Mouse (Mus musculus) intestine, embryonic 16.5 days (tissue): ENCODE results near the gene Jade2. TPM values are rescaled to one million over a fixed set of nuclear protein-coding genes. Genes with fewer than 3 reads are reported as not detected.

Source experiments
- ATAC-seq: fragments of 200-750 bp; cut with Nextera tagmentation; 2 replicates; pipeline ENCODE4 v1.8.0; 2017; ENCODE audit warnings: moderate TSS enrichment, moderate library complexity
- H3K27ac ChIP-seq: fragments of 300-500 bp; sonication (generic); 2 replicates; pipeline ENCODE4 v1.5.1; 2014; ENCODE audit warnings: mild to moderate bottlenecking, low read length
- H3K27me3 ChIP-seq: fragments of 300-500 bp; sonication (generic); replicated peaks from 2 replicates; pipeline ENCODE4 v1.6.1; 2014; ENCODE audit warnings: low read length, control low read depth, mixed read lengths; ENCODE audit not compliant: control insufficient read depth, insufficient read depth
- H3K36me3 ChIP-seq: fragments of 300-500 bp; sonication (generic); 2 replicates; pipeline ENCODE4 v1.6.1; 2014; ENCODE audit warnings: low read length, control low read depth; ENCODE audit not compliant: control insufficient read depth, insufficient read depth
- H3K4me1 ChIP-seq: fragments of 300-500 bp; sonication (generic); 2 replicates; pipeline ENCODE4 v1.6.1; 2014; ENCODE audit warnings: low read length, control low read depth, mixed read lengths; ENCODE audit not compliant: control insufficient read depth, insufficient read depth
- H3K4me2 ChIP-seq: fragments of 300-500 bp; sonication (generic); 2 replicates; pipeline ENCODE4 v1.6.1; 2014; ENCODE audit warnings: low read depth, low read length, control low read depth
- H3K4me3 ChIP-seq: fragments of 300-500 bp; sonication (generic); 2 replicates; pipeline ENCODE4 v1.5.1; 2014; ENCODE audit warnings: mild to moderate bottlenecking, low read length
- H3K9ac ChIP-seq: fragments of 300-500 bp; sonication (generic); 2 replicates; pipeline ENCODE4 v1.6.1; 2014; ENCODE audit warnings: low read depth, low read length
- H3K9me3 ChIP-seq: fragments of 300-500 bp; sonication (generic); 2 replicates; pipeline ENCODE4 v1.6.1; 2016; ENCODE audit warnings: low read length, control low read depth; ENCODE audit not compliant: control insufficient read depth
- WGBS: fragments of 180-500 bp; shearing (Covaris S2); extraction: QIAGEN DNeasy Blood & Tissue Kit; methylation state at CpG from one replicate; pipeline ENCODE4 v1.1.7; 2014; 5-methylcytosine and 5-hydroxymethylcytosine counted together
- polyA plus RNA-seq: library from polyadenylated mRNA; unstranded; fragments of >200 nt; fragmentation: Nextera tagmentation; extraction: Ambion mirVana; gene quantifications from 2 replicates; pipeline ENCODE4 v1.2.1, GENCODE M21; 2015

Gene Jade2
- polyA plus RNA-seq, 1 experiment from 2014 or later = 1.3 TPM

DNA sequence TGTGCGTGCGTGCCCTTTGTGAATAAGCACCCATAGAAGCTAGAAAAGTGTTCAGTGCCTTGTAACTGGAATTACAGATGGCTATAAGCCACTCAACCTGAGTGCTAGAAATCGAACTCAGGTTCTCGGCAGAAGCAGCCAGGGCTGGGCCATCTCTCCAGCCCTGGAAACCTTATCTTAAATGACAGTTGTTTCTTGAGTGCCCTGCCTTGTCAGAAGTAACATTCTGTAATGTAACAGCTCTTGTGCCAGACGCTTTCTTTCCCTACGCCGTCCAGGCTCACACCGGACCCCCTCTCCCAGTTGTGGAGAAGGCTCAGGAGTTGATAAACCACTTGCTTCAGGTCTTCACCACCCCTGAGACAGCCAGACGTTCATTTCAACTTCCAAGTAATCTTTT is 16.8 kb downstream of the Jade2 start:
- no peak for ATAC-seq
- no peaks in the 10 kb centered on the region for H3K36me3 ChIP-seq
- WGBS = 72% methylated on average over 9 of the region's 9 CpGs
- H3K4me3 ChIP-seq = no peak overlapping the region
- H3K27me3 ChIP-seq = no peaks in the 10 kb centered on the region
- peaks cover 9% of the 10 kb centered on the region for H3K4me1 ChIP-seq
- no peak overlapping the region for H3K9ac ChIP-seq
- no peak overlapping the region for H3K4me2 ChIP-seq
- H3K9me3 ChIP-seq = no peaks in the 10 kb centered on the region
- H3K27ac ChIP-seq = peak overlapping the region; percentile 25; the same call in 1 of the 2 replicates

DNA sequence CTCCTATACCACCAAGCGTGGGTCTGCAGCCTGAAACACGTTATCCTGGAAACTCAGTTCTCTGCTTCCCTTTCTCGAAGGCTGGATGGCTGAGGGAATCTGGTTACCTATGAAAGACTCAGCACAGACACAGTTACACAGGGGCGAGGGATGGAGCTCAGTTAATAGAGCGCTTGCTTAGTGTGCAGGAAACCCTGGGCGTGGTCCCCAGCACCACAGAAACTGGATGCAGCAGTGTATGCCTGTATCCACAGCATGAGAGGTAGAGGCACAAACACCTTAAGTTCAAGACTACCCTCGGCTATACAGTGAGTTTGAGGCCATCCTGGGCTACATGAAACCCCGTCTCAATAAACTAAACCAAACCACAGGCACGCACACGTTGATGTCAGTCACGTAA is 17.5 kb downstream of the Jade2 start:
- 75% methylated on average over 11 of the region's 11 CpGs for WGBS
- ATAC-seq = no peak

DNA sequence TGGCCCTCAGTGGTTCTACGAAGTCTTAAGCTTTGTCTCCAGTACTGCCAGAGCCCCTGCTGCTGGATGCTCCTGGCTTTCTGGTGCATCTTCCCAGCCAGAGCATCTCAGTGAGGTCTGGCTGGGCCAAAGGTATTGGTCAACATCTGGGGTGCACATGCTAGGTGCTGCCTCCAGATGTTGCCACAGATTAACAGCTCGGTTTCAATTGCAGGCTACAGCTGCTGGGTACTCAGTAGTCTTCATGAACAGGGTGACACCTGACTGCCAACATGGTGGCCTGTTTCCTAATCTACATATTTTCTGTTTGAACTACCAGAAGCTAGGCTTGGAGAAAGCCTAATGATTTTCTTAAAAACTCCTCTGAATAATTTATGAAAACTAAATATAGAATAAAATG is 18.3 kb downstream of the Jade2 start:
- H3K4me3 ChIP-seq = no peak overlapping the region
- H3K27me3 ChIP-seq = no peaks in the 10 kb centered on the region
- peaks cover 9% of the 10 kb centered on the region for H3K4me1 ChIP-seq
- 78% methylated on average over 2 of the region's 2 CpGs for WGBS
- no peak overlapping the region for H3K27ac ChIP-seq
- H3K9ac ChIP-seq = no peak overlapping the region
- H3K4me2 ChIP-seq = no peak overlapping the region
- no peak for ATAC-seq
- peaks cover 3% of the 10 kb centered on the region; the same call in 1 of the 2 replicates for H3K36me3 ChIP-seq
- H3K9me3 ChIP-seq = no peaks in the 10 kb centered on the region

More for the DNA sequence above, 17.5 kb downstream of the Jade2 start:
- Histone ChIP-seq H3K36me3 (no peaks in the 10 kb centered on the region), H3K4me3 (no peak overlapping the region), H3K27ac (no peak overlapping the region), H3K4me2 (no peak overlapping the region), H3K9ac (no peak overlapping the region), H3K4me1 (peaks cover 9% of the 10 kb centered on the region), H3K27me3 (no peaks in the 10 kb centered on the region), H3K9me3 (no peaks in the 10 kb centered on the region)

DNA sequence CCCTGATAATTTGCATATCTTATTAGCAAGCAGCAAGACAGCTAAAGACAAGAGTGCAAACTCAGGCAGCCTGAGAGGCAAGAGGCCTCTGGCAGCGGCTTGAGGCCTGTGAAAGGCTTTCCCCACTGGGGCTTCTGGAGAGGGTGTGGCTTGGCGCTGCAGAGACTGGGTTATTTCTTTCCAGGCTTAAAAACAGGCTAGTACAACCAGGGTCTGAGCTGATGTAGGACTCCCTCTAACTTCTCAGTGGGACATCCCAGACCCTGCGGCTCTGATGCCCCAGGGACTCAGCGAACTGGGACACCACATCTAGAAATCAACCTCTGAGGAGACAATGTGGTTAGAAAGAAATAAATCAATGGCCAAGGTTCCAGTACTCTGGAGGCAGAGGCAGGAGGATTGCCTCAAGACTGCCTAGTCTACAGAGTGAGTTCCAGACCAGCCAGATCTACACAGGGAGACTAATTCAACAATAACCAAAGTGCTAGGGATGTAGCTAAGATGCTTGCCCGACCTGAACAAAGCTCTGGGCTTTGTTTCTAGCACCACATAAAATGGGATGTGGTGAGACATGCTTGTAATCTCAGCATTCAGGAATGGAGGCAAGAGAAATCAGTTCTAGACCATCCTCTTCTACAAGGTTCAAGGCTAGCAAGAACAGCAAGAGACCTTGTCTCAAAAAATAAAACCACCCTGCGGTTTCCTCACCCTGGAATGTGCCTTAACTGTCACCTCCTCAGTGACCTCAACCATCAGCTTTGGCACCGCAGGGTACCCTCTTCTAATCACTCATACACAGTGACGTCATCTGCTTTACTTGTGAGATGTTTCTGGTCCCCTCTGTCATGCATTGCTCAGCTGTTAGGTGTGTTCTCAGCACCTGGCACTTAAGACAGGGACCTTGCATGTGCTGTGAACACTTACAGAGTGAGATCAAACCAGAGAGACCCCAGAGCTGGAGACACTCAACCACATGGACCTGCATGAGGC is 20.0 kb downstream of the Jade2 start:
- ATAC-seq = no peak
- no peaks in the 10 kb centered on the region for H3K9me3 ChIP-seq
- H3K4me3 ChIP-seq = no peak overlapping the region
- peaks cover 3% of the 10 kb centered on the region; the same call in 1 of the 2 replicates for H3K36me3 ChIP-seq
- H3K27ac ChIP-seq = no peak overlapping the region
- 77% methylated on average over 8 of the region's 8 CpGs for WGBS
- peaks cover 11% of the 10 kb centered on the region for H3K4me1 ChIP-seq
- no peaks in the 10 kb centered on the region for H3K27me3 ChIP-seq
- no peak overlapping the region for H3K4me2 ChIP-seq
- no peak overlapping the region for H3K9ac ChIP-seq

DNA sequence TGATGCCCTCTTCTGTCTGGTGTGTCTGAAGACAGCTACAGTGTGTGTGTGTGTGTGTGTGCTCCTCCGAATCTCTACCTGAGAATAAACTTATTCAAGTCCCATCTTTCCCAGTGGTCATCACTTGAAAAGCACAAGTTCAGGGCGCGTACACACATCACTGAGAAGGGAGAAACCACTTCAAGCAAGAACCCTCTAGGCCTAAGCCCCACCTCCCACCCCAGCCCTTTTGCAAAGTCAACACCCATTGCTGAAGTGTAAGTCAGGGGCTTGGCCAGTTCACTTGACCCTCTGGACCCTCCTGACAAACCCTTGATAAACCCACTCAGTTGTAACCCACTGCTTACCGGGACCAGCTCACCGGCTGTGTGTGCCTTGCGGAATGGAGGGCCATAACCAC is 20.9 kb downstream of the Jade2 start:
- H3K36me3 ChIP-seq = peaks cover 3% of the 10 kb centered on the region; the same call in 1 of the 2 replicates
- ATAC-seq = no peak
- H3K4me1 ChIP-seq = peaks cover 10% of the 10 kb centered on the region
- no peak overlapping the region for H3K27ac ChIP-seq
- no peak overlapping the region for H3K4me3 ChIP-seq
- no peak overlapping the region for H3K4me2 ChIP-seq
- WGBS = 94% methylated on average over 6 of the region's 6 CpGs
- no peaks in the 10 kb centered on the region for H3K27me3 ChIP-seq
- no peaks in the 10 kb centered on the region for H3K9me3 ChIP-seq
- no peak overlapping the region for H3K9ac ChIP-seq

DNA sequence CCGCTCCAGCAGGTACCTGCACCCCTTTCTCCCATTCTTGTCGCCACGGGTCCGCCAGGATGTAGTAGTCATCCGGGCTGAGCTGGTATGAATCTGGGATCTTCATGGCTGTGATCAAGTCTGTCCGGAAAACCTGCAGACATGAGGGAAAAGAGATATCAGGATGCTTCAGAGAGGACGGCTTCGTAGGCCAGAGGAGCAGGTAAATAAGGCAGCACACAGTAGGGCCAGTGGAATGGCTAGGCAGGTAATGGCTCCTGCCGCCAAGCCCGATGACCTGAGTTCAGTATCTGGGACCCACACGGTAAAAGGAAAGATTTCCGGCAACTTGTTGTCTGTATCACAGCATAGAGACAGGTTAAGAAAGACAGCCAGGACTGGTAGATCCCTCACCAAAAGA is 21.9 kb downstream of the Jade2 start:
- Histone ChIP-seq H3K9me3 (no peaks in the 10 kb centered on the region), H3K4me2 (no peak overlapping the region), H3K4me3 (no peak overlapping the region), H3K27me3 (no peaks in the 10 kb centered on the region), H3K36me3 (peaks cover 5% of the 10 kb centered on the region; the same call in 1 of the 2 replicates), H3K4me1 (peaks cover 5% of the 10 kb centered on the region), H3K27ac (no peak overlapping the region), H3K9ac (no peak overlapping the region)
- no peak for ATAC-seq
- 97% methylated on average over 12 of the region's 12 CpGs for WGBS

DNA sequence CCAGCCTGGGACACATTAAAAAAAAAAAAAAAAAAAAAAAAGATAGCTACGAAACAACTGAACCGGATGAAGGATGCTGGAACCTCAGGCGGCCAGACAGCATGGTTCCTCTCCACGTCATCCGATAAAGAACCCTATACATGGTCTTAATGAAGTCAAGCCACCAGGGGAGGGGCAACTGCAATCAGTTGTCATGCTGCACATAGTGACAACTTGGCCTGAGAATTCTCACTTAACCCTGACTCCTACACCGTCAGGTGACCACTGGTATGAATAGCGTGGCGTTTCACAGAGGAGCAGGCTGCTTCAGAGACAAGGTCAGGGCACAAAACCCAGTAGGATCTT is 23.4 kb downstream of the Jade2 start:
- WGBS = 93% methylated on average over 8 of the region's 8 CpGs
- Histone ChIP-seq H3K4me1 (peaks cover 4% of the 10 kb centered on the region; the same call in 1 of the 2 replicates), H3K4me2 (no peak overlapping the region), H3K4me3 (no peak overlapping the region), H3K27me3 (no peaks in the 10 kb centered on the region), H3K27ac (no peak overlapping the region), H3K36me3 (peaks cover 5% of the 10 kb centered on the region; the same call in 1 of the 2 replicates), H3K9me3 (no peaks in the 10 kb centered on the region), H3K9ac (no peak overlapping the region)
- no peak for ATAC-seq

DNA sequence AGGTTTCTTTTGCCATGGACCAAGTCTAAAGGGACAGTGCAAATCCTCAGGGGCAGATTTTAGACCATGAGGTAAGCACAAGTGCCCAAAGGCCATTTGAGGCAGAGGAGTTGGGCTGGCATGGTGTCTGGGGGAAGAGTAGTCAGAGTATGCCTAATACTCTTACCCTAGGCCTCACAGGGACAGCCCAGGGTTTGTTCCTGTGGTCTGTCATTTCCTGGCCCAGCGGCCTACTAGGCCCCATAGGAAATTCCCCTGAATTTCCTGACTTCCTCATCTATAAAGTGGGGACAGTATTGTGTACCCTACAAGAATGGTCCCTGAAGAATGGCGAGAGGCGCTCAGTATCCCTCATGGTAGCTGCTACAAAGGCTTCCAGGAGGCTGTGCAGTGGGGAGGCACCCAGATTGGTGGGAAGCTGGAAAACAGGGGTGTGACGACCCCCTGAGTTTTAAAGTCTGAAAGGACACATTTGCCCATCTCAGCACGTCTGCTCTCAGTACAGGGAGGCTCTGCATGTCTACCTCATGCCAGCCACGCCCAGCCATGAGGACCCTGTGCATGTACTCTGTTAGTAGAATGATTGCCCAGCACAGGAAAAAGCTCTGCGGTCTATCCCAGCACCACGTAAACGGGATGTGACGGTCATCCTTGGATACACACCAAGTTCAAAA is 23.9 kb downstream of the Jade2 start:
- H3K36me3 ChIP-seq = peaks cover 5% of the 10 kb centered on the region; the same call in 1 of the 2 replicates
- H3K9ac ChIP-seq = no peak overlapping the region
- no peak for ATAC-seq
- WGBS = 90% methylated on average over 10 of the region's 10 CpGs
- H3K27me3 ChIP-seq = no peaks in the 10 kb centered on the region
- peaks cover 4% of the 10 kb centered on the region; the same call in 1 of the 2 replicates for H3K4me1 ChIP-seq
- no peak overlapping the region for H3K4me3 ChIP-seq
- H3K9me3 ChIP-seq = no peaks in the 10 kb centered on the region
- no peak overlapping the region for H3K4me2 ChIP-seq
- H3K27ac ChIP-seq = no peak overlapping the region

DNA sequence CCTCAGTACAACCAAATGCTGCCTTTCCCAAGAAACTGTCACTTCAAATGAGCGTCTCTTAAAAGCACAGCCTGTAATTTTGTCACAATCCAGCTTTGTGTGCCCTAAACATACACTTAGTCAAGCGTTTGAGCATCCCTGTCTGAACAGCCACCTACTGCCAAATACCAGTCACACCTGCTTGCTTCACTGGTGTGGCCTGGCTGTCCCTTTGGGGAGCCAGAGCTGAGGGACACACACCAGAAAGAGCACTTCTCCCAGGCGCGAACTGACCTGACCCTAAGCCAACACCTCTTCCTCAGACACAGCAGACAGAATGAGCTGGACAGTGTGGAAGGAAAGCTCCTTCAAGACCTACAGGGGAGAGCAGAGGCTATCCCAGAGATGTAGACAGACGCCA is 24.5 kb downstream of the Jade2 start:
- Histone ChIP-seq H3K36me3 (peaks cover 5% of the 10 kb centered on the region; the same call in 1 of the 2 replicates), H3K4me1 (peaks cover 4% of the 10 kb centered on the region; the same call in 1 of the 2 replicates), H3K4me2 (no peak overlapping the region), H3K27ac (no peak overlapping the region), H3K27me3 (no peaks in the 10 kb centered on the region), H3K4me3 (no peak overlapping the region), H3K9me3 (no peaks in the 10 kb centered on the region), H3K9ac (no peak overlapping the region)
- ATAC-seq = no peak
- WGBS = 85% methylated on average over 5 of the region's 5 CpGs
